Mouse (Mus musculus): ENCODE measurements around the gene Sytl3.

DNA sequence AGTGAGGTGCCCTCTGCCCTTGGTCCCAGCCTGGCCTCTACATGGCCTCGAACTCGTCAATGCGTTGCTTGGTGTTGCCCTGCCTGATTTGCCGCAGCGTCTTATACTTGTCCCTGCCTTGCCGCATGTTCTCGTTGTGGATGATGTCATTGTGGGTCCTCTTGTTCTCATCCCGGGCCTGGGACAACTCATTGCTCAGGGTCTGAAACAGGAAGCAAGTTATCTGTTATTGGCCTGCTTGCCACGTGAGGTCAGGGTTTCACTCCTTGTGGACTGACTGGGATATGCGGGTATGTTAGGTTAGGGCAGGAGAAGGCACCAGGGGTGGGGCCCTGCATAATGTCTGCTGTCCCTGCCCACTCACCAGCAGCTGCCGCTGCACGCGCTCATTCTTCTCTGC, 80.4 kb downstream of the Sytl3 start:
- TF ChIP-seq CTCF (IDR thresholded peaks at IDR 0.05; ENCODE audit: control insufficient read depth, insufficient read depth, insufficient replicate concordance, low read depth, low read length), result no peak
- no peak for TF ChIP-seq POLR2A (IDR thresholded peaks at IDR 0.05; ENCODE audit: control insufficient read depth, low read depth, low read length)
